Mouse (Mus musculus) mouse trophoblast stem cell (cell line): Measurements from ENCODE around the gene Bdnf.

Experiments
- in situ Hi-C, 2 experiments: fragments of 300-500 bp; cut with MseI, MboI; formaldehyde crosslinking; loops; 2 replicates in 1 of 2; 3 replicates in 1 of 2; pipeline ENCODE4 v1.15.1; 2025

The Bdnf gene

GRCm38 (mm10) chr2:109674532-109674931, at the start of gene Bdnf:
Bdnf (plus strand) TSS chr2:109674700.
- in situ Hi-C loops = no loop called here

- in situ Hi-C loops = no loop called here
Measured at GRCm38 (mm10) chr2:109626864-109627263, 47.6 kb upstream of the Bdnf start.

DNA sequence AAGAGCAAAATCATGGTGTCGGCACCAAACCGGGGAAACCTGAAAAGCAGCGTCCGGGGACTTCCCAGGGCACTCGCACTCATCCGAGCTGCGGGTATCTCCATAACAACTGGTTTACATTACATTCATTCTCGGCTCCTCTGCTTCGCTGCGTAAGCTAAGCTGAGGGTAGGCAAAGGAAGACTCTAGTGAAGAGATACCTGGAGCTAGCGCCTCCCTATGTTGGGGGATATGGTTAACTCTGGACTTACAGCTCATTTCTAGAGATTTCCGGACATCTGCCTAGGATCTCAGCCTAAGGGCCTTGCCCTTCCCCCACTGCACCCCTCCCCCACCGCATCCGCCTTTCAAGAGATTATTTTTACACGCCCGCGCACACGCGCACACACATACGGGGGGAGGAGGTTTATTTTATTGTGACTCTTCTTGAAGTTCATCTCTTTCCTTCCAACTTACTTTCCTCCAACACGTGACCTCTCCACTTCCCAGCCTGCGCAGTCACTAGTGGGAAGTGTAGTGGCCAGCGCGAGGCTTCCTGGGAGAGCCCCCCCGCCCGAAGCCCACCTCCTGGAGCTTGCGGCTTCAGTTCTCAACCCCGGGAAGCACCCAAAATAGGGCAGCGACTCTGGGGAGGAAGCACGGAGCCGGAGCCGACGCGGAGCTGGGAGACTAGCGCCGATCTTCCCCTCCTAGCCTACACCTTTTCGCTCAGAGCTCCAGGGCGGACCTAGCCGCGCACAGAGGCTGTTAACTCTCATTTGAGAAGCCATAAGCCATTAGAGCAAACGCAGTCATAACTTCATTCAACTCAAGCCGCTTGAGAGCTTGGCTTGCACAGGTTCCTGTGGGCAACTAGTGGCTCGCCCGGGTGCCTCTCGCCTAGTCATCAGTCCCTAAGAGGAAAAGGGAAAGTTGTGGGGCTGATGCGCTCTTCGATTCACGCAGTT, 718 bp upstream of the Bdnf start:
- in situ Hi-C loops = no loop called here

GRCm38 (mm10) chr2:109675051-109675450, 551 bp downstream of the Bdnf start:
- in situ Hi-C loops = loop anchor here in 1 of 2 experiments (25.0 kb wide), 1 partner anchor 788 kb away; no protein-coding TSS in a partner anchor

- in situ Hi-C loops = loop anchor here in 1 of 2 experiments (25.0 kb wide), 1 partner anchor 789 kb away; no protein-coding TSS in a partner anchor
Measured at GRCm38 (mm10) chr2:109675973-109676617, 1.6 kb downstream of the Bdnf start.

- in situ Hi-C loops = loop anchor here in 1 of 2 experiments (25.0 kb wide), 1 partner anchor 789 kb away; no protein-coding TSS in a partner anchor
Measured at GRCm38 (mm10) chr2:109676618-109676974, 2.1 kb downstream of the Bdnf start.

DNA sequence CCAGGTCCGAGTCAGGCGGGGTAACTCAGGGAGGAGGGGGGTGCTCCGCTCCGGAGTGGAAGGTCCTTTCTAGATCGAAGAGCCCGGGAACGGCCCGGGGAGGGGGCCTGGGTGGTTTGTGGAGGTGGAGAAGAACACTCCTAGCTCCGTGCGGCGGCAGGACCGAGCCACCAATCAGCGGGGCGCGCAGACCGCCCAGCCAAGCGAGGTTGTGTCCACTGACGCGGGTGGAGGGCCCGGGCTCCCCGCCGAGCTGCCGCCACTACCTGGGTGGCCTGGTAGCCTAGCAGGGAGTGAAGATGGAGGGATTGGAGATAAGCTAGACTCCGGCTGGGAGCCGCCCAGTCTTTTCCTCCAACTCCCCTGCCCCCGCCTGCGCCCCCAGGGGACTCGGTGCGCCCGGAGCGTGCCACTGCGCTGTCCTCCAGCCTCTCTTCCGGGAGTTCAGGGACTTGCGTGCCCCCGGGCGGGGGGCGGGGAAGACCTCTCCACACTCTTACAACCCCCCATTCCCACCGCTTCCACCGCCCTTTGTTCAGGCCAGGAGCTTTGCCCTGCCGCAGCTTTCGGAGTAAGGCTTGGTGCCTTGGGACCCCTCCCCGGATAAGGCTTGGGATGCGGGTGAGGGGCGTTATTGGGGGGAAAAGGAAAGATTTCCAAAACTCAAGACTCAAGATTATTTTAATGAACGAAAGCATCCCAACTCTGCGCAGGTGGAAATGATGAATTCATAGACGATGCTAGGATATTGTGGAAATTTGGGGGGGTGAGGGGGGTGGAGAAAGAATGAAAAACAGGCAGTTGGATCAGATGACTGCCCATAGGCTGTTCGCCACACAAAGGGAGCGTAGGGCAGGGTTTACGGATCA, 3.0 kb downstream of the Bdnf start:
- in situ Hi-C loops = loop anchor here in 1 of 2 experiments (25.0 kb wide), 1 partner anchor 790 kb away; no protein-coding TSS in a partner anchor

DNA sequence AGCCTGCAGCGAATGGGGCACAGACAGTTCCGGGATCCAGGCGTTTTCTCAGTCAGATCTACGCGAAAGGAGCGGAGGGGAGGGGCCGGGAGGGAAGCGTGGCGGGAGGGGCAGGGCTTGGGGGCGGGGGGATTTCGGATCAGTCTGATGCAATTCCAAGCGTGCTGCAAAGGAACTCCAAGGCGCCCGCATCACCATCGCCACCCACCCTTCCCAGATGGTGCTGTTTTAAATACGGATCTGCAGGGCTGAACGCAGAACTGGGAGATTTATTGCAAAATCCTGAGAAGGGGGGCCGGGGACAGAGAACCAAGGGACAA, 3.5 kb downstream of the Bdnf start:
- in situ Hi-C loops = loop anchor here in 1 of 2 experiments (25.0 kb wide), 1 partner anchor 791 kb away; no protein-coding TSS in a partner anchor

- in situ Hi-C loops = loop anchor here in 1 of 2 experiments (25.0 kb wide), 1 partner anchor 791 kb away; no protein-coding TSS in a partner anchor
Measured at GRCm38 (mm10) chr2:109678454-109678853, 4.0 kb downstream of the Bdnf start.

DNA sequence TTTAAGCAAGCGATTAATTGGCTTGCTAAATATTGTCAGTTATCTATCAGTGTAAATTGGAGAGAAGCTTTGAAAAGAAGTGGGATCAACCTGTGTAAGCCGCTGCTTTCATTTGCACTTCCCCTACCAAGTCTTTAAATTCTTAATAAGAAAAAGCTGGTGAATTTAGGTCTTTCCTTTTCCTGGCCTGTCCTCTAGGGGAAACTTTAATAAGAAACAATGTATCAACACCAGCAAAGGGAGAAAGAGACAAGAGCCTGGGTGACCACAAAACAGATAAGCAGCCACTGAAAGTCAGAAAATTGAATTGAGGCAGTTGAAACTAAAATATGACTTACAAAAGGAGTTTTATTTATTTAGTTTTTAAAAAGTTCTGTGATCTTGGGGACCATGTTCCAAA, 4.9 kb downstream of the Bdnf start:
- in situ Hi-C loops = loop anchor here in 1 of 2 experiments (25.0 kb wide), 1 partner anchor 792 kb away; no protein-coding TSS in a partner anchor

GRCm38 (mm10) chr2:109681071-109681470, 6.6 kb downstream of the Bdnf start:
- in situ Hi-C loops = loop anchor here in 1 of 2 experiments (25.0 kb wide), 1 partner anchor 794 kb away; no protein-coding TSS in a partner anchor

DNA sequence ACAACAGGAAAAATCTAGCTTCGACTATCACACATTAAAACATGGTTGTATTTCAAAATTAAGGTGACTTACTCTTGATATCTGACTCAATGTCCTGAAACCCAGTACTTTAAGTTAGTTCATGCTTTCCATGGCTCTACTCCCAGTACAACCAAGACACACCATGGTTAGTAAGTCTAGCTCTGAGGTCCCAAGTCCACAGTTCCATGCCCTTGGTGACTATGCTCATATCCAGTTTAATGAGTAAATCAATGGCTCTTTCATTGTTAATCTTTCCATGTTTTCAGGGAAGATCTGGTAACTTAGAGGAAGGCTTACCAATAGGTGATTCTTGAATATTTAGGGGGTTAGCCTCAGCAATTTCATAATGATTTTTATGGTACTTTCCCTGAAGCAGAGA, 14.2 kb downstream of the Bdnf start:
- in situ Hi-C loops = loop anchor here in 1 of 2 experiments (25.0 kb wide), 1 partner anchor 801 kb away; no protein-coding TSS in a partner anchor

GRCm38 (mm10) chr2:109692266-109693177, 18.0 kb downstream of the Bdnf start:
- in situ Hi-C loops = loop anchor here in 1 of 2 experiments (25.0 kb wide), 1 partner anchor 805 kb away; no protein-coding TSS in a partner anchor

DNA sequence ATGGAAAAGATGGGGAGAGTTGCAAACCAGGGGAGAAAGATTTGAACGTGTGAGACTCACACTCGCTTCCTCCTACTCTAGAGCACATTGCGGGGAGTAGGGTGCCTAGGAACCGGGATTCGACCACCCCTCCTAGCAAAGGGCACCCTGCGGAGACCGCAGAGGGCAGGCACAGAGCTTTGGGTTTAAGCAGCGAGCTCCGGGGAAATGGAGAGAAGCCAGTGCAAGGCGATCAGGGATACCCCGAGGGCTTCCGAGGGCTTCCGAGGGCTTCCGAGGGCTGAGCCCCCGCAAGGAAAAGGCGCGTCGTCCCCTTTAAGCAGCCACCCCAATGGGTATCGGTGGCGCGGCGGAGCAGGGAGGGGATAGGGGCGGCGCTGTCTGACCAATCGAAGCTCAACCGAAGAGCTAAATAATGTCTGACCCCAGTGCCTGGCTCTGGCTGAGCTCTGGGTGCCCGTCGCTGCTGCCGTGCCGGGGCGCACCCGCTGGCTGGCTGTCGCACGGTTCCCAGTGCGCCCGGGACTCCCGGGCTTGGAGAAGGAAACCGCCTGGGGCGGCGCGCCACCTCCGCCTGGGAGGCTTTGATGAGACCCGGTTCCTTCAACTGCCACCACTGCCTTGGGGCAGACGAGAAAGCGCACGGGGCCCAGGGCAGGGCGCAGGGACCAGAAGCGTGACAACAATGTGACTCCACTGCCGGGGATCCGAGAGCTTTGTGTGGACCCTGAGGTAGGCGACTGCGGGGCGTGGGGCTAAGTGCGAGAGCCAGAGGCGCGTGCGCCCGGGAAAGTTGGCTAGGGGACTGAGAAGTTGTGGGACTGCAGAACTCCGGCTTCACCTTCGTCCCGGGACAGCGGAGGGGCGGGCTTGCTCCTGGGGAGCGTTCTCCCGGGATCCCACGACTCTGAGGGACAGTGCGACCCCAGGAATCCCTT, 18.9 kb downstream of the Bdnf start:
- in situ Hi-C loops = loop anchor here in 1 of 2 experiments (25.0 kb wide), 1 partner anchor 806 kb away; no protein-coding TSS in a partner anchor

- in situ Hi-C loops = loop anchor here in 1 of 2 experiments (25.0 kb wide), 1 partner anchor 807 kb away; no protein-coding TSS in a partner anchor
Measured at GRCm38 (mm10) chr2:109694116-109694837, 19.8 kb downstream of the Bdnf start.

DNA sequence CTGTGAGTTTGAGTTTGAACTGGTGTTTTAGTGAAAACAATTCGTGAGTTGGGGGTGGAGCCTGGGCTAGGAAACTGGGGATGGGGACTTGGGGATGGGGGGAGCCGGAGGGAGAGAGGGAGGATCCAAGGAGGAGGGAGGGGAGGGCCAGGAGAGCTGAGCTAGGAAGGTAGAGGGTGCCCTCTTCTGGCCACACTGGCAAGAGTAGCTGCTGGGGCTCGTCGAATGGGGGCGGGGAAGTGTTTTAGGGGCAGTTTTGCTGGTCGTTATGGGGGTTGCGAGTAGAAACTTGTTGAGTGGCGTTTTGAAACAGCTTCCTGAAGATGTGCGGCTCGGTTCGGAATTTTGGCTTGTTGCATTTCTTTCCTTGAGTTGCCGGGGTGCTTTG, 20.3 kb downstream of the Bdnf start:
- in situ Hi-C loops = loop anchor here in 1 of 2 experiments (25.0 kb wide), 1 partner anchor 808 kb away; no protein-coding TSS in a partner anchor

DNA sequence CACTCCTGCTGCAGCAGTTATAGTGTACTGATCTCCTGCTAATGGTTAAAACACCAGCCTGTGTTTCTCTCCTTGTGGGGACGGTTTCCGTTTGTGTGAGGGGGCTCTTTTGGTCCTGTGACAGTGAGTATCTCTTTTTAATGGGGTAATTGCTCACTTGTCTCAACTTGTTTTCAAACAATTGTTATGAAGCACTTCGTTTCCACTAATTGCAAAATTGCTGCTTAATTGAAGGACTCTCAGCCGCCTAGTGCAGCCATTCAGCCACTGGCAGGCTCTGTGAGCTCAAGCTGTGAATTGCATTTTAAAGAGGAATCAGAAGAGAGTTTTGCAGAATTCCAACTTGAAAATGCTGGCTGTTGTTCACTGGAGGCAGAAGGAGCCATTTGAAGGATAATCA, 22.7 kb downstream of the Bdnf start:
- in situ Hi-C loops = loop anchor here in 1 of 2 experiments (25.0 kb wide), 1 partner anchor 810 kb away; no protein-coding TSS in a partner anchor

- in situ Hi-C loops = no loop called here
Measured at GRCm38 (mm10) chr2:109700291-109700690, 25.8 kb downstream of the Bdnf start.
